Mouse (Mus musculus): Measurements from ENCODE around the gene Cbfa2t2.

DNA sequence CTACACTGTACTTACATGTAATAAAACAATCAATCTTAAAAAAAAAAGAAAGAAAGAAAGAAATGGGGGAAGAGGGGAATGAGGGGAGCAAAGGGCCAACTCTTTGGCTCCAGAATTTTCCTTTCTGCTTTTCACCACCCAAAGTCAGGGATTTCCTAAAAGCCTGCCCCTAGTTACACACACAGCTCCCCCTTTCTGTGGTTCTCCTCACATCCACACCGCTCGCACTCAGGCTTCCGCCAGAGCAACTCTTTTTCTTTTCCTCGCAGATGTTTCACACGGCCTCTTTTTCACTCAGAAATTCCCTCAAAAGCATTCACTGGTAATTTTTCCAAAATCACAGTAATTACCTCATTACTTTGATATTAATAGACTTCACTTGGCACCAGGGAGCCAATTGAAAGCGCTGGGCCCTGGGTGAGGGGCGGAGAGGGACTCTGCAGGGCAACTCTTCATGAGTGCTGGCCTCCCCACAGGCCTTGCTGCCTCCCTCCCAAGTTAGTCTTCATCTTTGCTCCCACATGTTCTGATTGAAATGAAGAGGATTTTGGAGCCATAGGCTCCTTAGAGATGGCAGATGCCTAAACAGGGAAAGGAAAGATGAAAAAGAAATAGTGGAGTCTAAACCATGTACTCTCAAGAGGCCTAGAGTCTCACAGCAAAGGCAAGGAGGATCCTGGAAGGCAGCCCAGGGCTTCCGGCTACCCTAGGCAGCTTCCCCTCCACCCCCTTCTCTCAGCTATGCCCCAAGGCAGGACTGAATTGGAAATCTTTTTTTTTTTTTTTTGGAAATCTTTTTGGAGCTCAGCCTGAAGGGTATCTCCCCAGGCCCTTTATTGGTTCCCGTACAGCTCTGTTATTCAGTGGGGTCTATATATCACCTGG lies 16.4 kb upstream of the Cbfa2t2 start:
- TF ChIP-seq POLR2A (IDR thresholded peaks at IDR 0.05; ENCODE audit: low read depth, low read length) (no peak), CTCF (conservative IDR thresholded peaks at IDR 0.05; ENCODE audit: insufficient read depth, insufficient read length, low read depth, low read length) (no peak)
